8 mouse cellular contexts compared by ENCODE assay signal in genomic region chr16:43577399-43577798, GRCm38 (mm10).
A peak's percentile ranks its signal among the peaks of the same experiment; 100 is the strongest.
DNase-seq lines count a peak whose midpoint lies in the region; ATAC-seq and TF ChIP-seq lines count a peak whose summit lies in the region.

No protein-coding gene starts in this region.

- WGBS in lung, adult 2 months = 25% methylated on average over 10 of the region's 10 CpGs
- 9% methylated on average over 10 of the region's 10 CpGs for WGBS in embryonic facial prominence, embryonic 11.5 days

- no peak overlapping the region for H3K4me2 ChIP-seq in embryonic facial prominence, embryonic 11.5 days (ENCODE audit: low read depth, low read length)

- H3K27me3 ChIP-seq in embryonic facial prominence, embryonic 11.5 days (ENCODE audit: control insufficient read depth, insufficient read depth, low read length) = no peaks in the 10 kb centered on the region

- no peaks in the 10 kb centered on the region for H3K9me3 ChIP-seq in embryonic facial prominence, embryonic 11.5 days (replicated peaks; ENCODE audit: control insufficient read depth, low read length)

- TF ChIP-seq POLR2A in lung, adult 2 months (IDR thresholded peaks at IDR 0.05; ENCODE audit: borderline replicate concordance, extremely low read depth, low read depth, low read length) = no peak

- no peak for ATAC-seq in embryonic facial prominence, embryonic 11.5 days (replicated peaks; ENCODE audit: insufficient number of reproducible peaks, low FRiP score, low TSS enrichment, low read depth)

- H3K36me3 ChIP-seq in embryonic facial prominence, embryonic 11.5 days (replicated peaks; ENCODE audit: control insufficient read depth, insufficient read depth, low read depth, low read length) = no peaks in the 10 kb centered on the region

- H3K4me1 ChIP-seq in lung, adult 2 months (ENCODE audit: control insufficient read depth, insufficient read depth, low read length) = peaks cover 23% of the 10 kb centered on the region
- peaks cover 3% of the 10 kb centered on the region; the same call in 1 of the 2 replicates for H3K4me1 ChIP-seq in embryonic facial prominence, embryonic 11.5 days (ENCODE audit: control insufficient read depth, insufficient read depth, low read length)

- H3K9ac ChIP-seq in embryonic facial prominence, embryonic 11.5 days (replicated peaks; ENCODE audit: low read length) = no peak overlapping the region

- no peak overlapping the region; the same call in 1 of the 2 replicates for H3K27ac ChIP-seq in embryonic facial prominence, embryonic 11.5 days (replicated peaks; ENCODE audit: low read depth, low read length)

- peak; percentile 61 to 73 for DNase-seq in lung, adult 18-20 months
- no peak for DNase-seq in lung, adult 2 months
- DNase-seq in embryonic facial prominence, embryonic 11.5 days (ENCODE audit: low spot score) = peak; percentile 61
- DNase-seq in heart, adult 9 months (ENCODE audit: low spot score in 2 of 2) = peak; percentile 83 to 85
- peak; percentile 59 for DNase-seq in kidney, adult 18-20 months
- DNase-seq in mesoderm, embryonic 11.5 days (ENCODE audit: low read depth, low spot score) = peak; percentile 32
- peak; percentile 42 to 74 for DNase-seq in urinary bladder, postnatal 36 days (ENCODE audit: low spot score in 2 of 2)
- no peak for DNase-seq in adrenal gland, postnatal 25 days

- no peak for TF ChIP-seq CTCF in lung, adult 2 months (IDR thresholded peaks at IDR 0.05; ENCODE audit: insufficient read depth, low read length)

- no peak overlapping the region for H3K4me3 ChIP-seq in lung, adult 2 months (replicated peaks; ENCODE audit: extremely low read depth, low read depth, low read length)
- no peak overlapping the region for H3K4me3 ChIP-seq in embryonic facial prominence, embryonic 11.5 days (ENCODE audit: low read depth, low read length)

Comparison
In these comparisons a context has a peak if more than half of its experiments do, and no peak if none do; other contexts are left out.
1. DNase-seq: peak in lung, adult 18-20 months (2 of 2), embryonic facial prominence, embryonic 11.5 days (single experiment), heart, adult 9 months (2 of 2), kidney, adult 18-20 months (single experiment), mesoderm, embryonic 11.5 days (single experiment) and urinary bladder, postnatal 36 days (2 of 2); none in lung, adult 2 months (single experiment) and adrenal gland, postnatal 25 days (single experiment).